Mouse (Mus musculus) lung, embryonic 15.5 days (tissue): ENCODE measurements around the gene Nbl1. TPM values are rescaled to one million over a fixed set of nuclear protein-coding genes. Genes with fewer than 3 reads are reported as not detected.

ENCODE experiments used
- ATAC-seq: fragments of 200-750 bp; cut with Nextera tagmentation; 2 replicates; pipeline ENCODE4 v1.8.0; 2017; ENCODE audit warnings: moderate number of reproducible peaks, borderline replicate concordance; ENCODE audit not compliant: low FRiP score, low TSS enrichment; ENCODE audit errors: extremely low read depth
- H3K27ac ChIP-seq: fragments of 300-500 bp; sonication (generic); 2 replicates; pipeline ENCODE4 v1.5.1; 2015; ENCODE audit warnings: moderate library complexity, mild to moderate bottlenecking, inconsistent platforms
- H3K27me3 ChIP-seq: fragments of 300-500 bp; sonication (generic); 2 replicates; pipeline ENCODE4 v1.6.1; 2015; ENCODE audit warnings: inconsistent platforms
- H3K36me3 ChIP-seq: fragments of 300-500 bp; sonication (generic); 2 replicates; pipeline ENCODE4 v1.6.1; 2015; ENCODE audit warnings: inconsistent platforms
- H3K4me1 ChIP-seq: fragments of 300-500 bp; sonication (generic); 2 replicates; pipeline ENCODE4 v1.6.1; 2015; ENCODE audit warnings: inconsistent platforms
- H3K4me2 ChIP-seq: fragments of 300-500 bp; sonication (generic); 2 replicates; pipeline ENCODE4 v1.6.1; 2015; ENCODE audit warnings: inconsistent platforms, mild to moderate bottlenecking, moderate library complexity
- H3K4me3 ChIP-seq: fragments of 300-500 bp; sonication (generic); 2 replicates; pipeline ENCODE4 v1.5.1; 2015; ENCODE audit warnings: mild to moderate bottlenecking, inconsistent platforms
- H3K9ac ChIP-seq: fragments of 300-500 bp; sonication (generic); 2 replicates; pipeline ENCODE4 v1.6.1; 2015; ENCODE audit warnings: inconsistent platforms
- H3K9me3 ChIP-seq: fragments of 300-500 bp; sonication (generic); 2 replicates; pipeline ENCODE4 v1.6.1; 2016; ENCODE audit warnings: inconsistent platforms
- WGBS: fragments of 180-500 bp; shearing (Covaris S2); methylation state at CpG from one replicate; pipeline ENCODE4 v1.1.7; 2015; 5-methylcytosine and 5-hydroxymethylcytosine counted together
- polyA plus RNA-seq: library from polyadenylated mRNA; unstranded; fragments of >200 nt; fragmentation: Nextera tagmentation; extraction: Ambion mirVana; gene quantifications from 2 replicates; pipeline ENCODE4 v1.2.1, GENCODE M21; 2015

Gene Nbl1
- polyA plus RNA-seq, 1 experiment from 2014 or later, result 61.4 TPM

- ATAC-seq, result no peak
- WGBS, result 0% methylated on average over 1 of the region's 1 CpGs
- H3K9me3 ChIP-seq, result no peaks in the 10 kb centered on the region
- H3K4me1 ChIP-seq, result peaks cover 34% of the 10 kb centered on the region
- H3K27me3 ChIP-seq, result peaks cover 11% of the 10 kb centered on the region; the same call in 1 of the 2 replicates
- H3K27ac ChIP-seq, result peak overlapping the region; percentile 59
- no peaks in the 10 kb centered on the region for H3K36me3 ChIP-seq
- H3K4me2 ChIP-seq, result no peak overlapping the region
- H3K9ac ChIP-seq, result no peak overlapping the region
- H3K4me3 ChIP-seq, result no peak overlapping the region
Observed at GRCm38 (mm10) chr4:139095406-139095805, 2.6 kb upstream of the Nbl1 start.

DNA sequence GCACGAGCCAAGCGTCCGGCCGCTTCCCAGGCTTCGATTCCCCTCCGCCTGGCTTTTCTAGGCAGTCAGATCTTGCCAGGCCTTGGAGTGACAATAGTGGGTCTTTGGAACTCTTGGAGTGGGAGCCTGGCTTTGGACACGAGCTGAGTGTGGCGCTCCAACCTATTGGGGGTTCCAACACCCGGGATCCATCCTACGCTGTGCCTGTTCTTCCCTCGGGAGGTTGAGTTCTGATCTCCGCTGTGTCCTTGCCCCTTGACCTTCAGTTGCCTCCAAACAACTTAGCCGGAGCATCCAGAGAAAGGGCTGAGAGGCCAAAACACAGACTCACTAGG, 370 bp upstream of the Nbl1 start:
- H3K27ac ChIP-seq, result no peak overlapping the region

DNA sequence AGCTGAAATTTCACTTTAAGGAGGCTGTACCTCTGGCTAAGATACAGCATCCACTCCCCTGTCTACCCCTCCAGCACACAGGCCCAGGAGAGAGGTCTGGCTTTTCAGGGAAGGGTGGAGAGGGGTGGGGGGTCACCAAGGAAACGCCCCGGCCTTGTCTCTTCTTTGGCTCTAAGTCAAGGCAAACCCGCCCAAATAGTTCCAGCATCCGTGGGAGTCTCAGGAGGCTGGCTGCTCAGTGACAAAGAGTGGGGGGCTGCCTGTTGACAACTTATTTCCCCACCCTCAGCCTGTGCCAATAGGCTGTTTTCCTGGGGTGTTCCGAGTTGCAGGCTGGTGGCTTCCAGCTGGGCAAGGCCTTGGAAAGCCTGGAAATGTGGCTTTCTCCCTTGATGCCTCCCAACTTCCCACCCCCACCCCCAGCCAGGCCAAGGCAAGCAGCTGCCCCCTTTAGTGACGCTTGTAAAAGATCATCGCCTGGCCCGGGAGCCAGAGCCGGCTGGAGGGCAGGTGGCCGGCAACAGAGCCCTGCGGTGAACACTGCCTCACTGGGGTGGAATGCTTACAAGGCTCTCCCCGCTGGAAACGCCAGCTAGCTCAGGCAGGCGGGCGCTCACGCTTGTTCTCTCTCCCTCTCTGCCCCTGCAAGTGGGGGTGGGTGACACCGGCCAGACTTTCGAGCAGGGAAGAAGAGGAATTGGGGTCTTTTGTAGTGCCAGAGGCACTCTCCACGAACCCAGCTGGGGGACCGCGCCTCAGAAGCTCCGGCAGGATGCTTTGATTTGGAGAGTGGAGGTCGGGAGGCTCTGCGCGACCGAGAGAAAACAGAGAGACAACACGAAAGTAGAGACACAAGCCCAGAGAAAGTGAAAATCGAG, 1.1 kb downstream of the Nbl1 start:
- WGBS, result 5% methylated on average over 28 of the region's 28 CpGs

More for the DNA sequence above, 370 bp upstream of the Nbl1 start:
- no peaks in the 10 kb centered on the region for H3K9me3 ChIP-seq
- no peak for ATAC-seq
- no peaks in the 10 kb centered on the region for H3K36me3 ChIP-seq
- 22% methylated on average over 13 of the region's 13 CpGs for WGBS
- H3K4me1 ChIP-seq, result peaks cover 42% of the 10 kb centered on the region
- H3K9ac ChIP-seq, result peak overlapping the region; percentile 69
- peaks cover 11% of the 10 kb centered on the region; the same call in 1 of the 2 replicates for H3K27me3 ChIP-seq
- H3K4me3 ChIP-seq, result peak overlapping the region; percentile 71
- H3K4me2 ChIP-seq, result peak overlapping the region; percentile 95

GRCm38 (mm10) chr4:139091066-139091465, 1.7 kb downstream of the Nbl1 start:
- H3K27ac ChIP-seq, result no peak overlapping the region
- no peaks in the 10 kb centered on the region for H3K36me3 ChIP-seq
- H3K4me1 ChIP-seq, result peaks cover 36% of the 10 kb centered on the region
- peak overlapping the region; percentile 71 for H3K4me3 ChIP-seq
- H3K9me3 ChIP-seq, result no peaks in the 10 kb centered on the region
- no peak for ATAC-seq
- no peak overlapping the region for H3K9ac ChIP-seq
- WGBS, result 59% methylated on average over 7 of the region's 7 CpGs
- peak overlapping the region; percentile 95 for H3K4me2 ChIP-seq
- H3K27me3 ChIP-seq, result peaks cover 11% of the 10 kb centered on the region; the same call in 1 of the 2 replicates

More for the DNA sequence above, 1.1 kb downstream of the Nbl1 start:
- Histone ChIP-seq H3K36me3 (no peaks in the 10 kb centered on the region), H3K9ac (peak overlapping the region; percentile 69), H3K27me3 (peaks cover 11% of the 10 kb centered on the region; the same call in 1 of the 2 replicates), H3K4me3 (peak overlapping the region; percentile 71), H3K9me3 (no peaks in the 10 kb centered on the region), H3K4me1 (peaks cover 42% of the 10 kb centered on the region), H3K4me2 (peak overlapping the region; percentile 95), H3K27ac (peak overlapping the region; percentile 39; the same call in 1 of the 2 replicates)
- no peak for ATAC-seq

- no peak for ATAC-seq
- Histone ChIP-seq H3K9ac (no peak overlapping the region), H3K36me3 (no peaks in the 10 kb centered on the region), H3K27me3 (peaks cover 11% of the 10 kb centered on the region; the same call in 1 of the 2 replicates), H3K9me3 (no peaks in the 10 kb centered on the region), H3K4me2 (peak overlapping the region; percentile 95; the same call in 1 of the 2 replicates), H3K4me3 (no peak overlapping the region), H3K4me1 (peaks cover 30% of the 10 kb centered on the region), H3K27ac (no peak overlapping the region)
- 62% methylated on average over 15 of the region's 15 CpGs for WGBS
Observed at GRCm38 (mm10) chr4:139090303-139090940, 2.4 kb downstream of the Nbl1 start.

DNA sequence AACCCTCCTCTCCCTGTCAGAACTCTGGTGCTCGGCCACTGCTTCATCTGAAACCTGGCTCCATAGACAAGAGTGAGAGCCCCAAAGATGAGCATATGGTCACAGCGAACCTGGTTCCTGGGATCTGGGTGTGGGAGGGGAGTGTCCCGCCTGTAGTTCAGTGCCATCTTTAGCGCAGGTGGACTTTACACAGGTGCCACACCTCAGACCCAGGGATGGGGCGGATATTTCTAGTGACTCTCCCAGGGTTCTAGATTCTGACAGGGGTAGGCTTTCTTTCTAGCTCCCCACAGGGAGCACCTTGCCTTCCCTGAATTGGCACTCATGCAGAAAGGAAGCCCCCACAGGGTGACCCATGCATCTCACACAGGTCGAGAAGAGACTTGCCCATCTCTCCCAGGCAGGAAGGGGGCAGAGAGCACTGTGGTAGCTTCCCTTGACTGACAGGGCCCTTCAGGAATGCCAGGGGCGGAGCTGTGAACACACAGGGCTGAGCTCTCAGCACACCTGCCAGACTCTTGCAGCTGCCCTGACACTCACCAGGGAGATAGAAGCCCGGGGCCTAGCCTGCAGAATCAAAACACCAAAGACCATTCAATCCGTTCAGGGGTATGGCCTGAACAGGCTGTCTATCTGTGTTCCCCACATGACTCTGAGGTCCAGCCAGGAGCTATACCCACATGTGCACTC, 3.7 kb downstream of the Nbl1 start:
- no peaks in the 10 kb centered on the region for H3K9me3 ChIP-seq
- H3K36me3 ChIP-seq, result no peaks in the 10 kb centered on the region
- H3K27me3 ChIP-seq, result peaks cover 11% of the 10 kb centered on the region; the same call in 1 of the 2 replicates
- no peak overlapping the region for H3K4me3 ChIP-seq
- H3K9ac ChIP-seq, result no peak overlapping the region
- H3K4me1 ChIP-seq, result peaks cover 26% of the 10 kb centered on the region
- H3K4me2 ChIP-seq, result no peak overlapping the region
- WGBS, result 54% methylated on average over 9 of the region's 9 CpGs
- ATAC-seq, result no peak
- H3K27ac ChIP-seq, result no peak overlapping the region

- Histone ChIP-seq H3K27ac (no peak overlapping the region), H3K4me2 (no peak overlapping the region), H3K9ac (no peak overlapping the region), H3K4me3 (no peak overlapping the region), H3K27me3 (no peaks in the 10 kb centered on the region; the same call in 1 of the 2 replicates), H3K4me1 (peaks cover 35% of the 10 kb centered on the region), H3K36me3 (no peaks in the 10 kb centered on the region), H3K9me3 (no peaks in the 10 kb centered on the region)
- WGBS, result 62% methylated on average over 4 of the region's 4 CpGs
- ATAC-seq, result no peak
Observed at GRCm38 (mm10) chr4:139086984-139087383, 5.8 kb downstream of the Nbl1 start.

DNA sequence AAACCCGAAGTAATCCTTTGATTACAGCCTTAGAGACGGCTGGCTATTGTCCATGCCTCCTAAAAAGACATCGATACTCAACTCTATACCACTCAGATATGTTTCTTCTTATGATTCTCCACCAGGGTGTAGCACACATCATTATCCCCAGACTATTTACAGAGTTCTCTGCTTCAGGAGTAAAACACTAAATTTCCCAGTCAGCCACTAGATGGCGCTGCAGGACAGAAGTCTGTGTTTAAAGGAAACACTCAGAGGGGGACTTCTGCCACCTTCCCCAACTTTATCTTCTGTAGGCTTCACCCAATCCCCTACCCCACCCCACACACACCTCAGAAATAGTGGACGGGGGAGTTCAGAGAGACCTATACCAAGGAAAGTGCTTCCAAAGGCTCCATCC, 6.8 kb downstream of the Nbl1 start:
- no peak overlapping the region for H3K4me3 ChIP-seq
- WGBS, result 12% methylated on average over 5 of the region's 5 CpGs
- H3K9me3 ChIP-seq, result no peaks in the 10 kb centered on the region
- no peaks in the 10 kb centered on the region; the same call in 1 of the 2 replicates for H3K27me3 ChIP-seq
- H3K4me1 ChIP-seq, result peaks cover 26% of the 10 kb centered on the region
- H3K27ac ChIP-seq, result no peak overlapping the region
- H3K4me2 ChIP-seq, result no peak overlapping the region
- ATAC-seq, result no peak
- no peaks in the 10 kb centered on the region for H3K36me3 ChIP-seq
- H3K9ac ChIP-seq, result no peak overlapping the region

GRCm38 (mm10) chr4:139085337-139085736, 7.5 kb downstream of the Nbl1 start:
- Histone ChIP-seq H3K27me3 (no peaks in the 10 kb centered on the region; the same call in 1 of the 2 replicates), H3K4me1 (peaks cover 24% of the 10 kb centered on the region), H3K4me2 (no peak overlapping the region), H3K4me3 (no peak overlapping the region), H3K9me3 (no peaks in the 10 kb centered on the region), H3K36me3 (no peaks in the 10 kb centered on the region), H3K27ac (no peak overlapping the region), H3K9ac (no peak overlapping the region)
- ATAC-seq, result no peak
- 71% methylated on average over 11 of the region's 11 CpGs for WGBS

GRCm38 (mm10) chr4:139082790-139083564, 9.8 kb downstream of the Nbl1 start:
- WGBS, result 13% methylated on average over 11 of the region's 12 CpGs
- H3K27me3 ChIP-seq, result peaks cover 2% of the 10 kb centered on the region; the same call in 1 of the 2 replicates
- H3K36me3 ChIP-seq, result no peaks in the 10 kb centered on the region
- no peak overlapping the region for H3K9ac ChIP-seq
- H3K4me1 ChIP-seq, result peaks cover 20% of the 10 kb centered on the region
- no peaks in the 10 kb centered on the region for H3K9me3 ChIP-seq
- H3K4me3 ChIP-seq, result no peak overlapping the region
- H3K27ac ChIP-seq, result no peak overlapping the region
- no peak overlapping the region; the same call in 1 of the 2 replicates for H3K4me2 ChIP-seq
- ATAC-seq, result peak; percentile 47; the same call in 1 of the 2 replicates
